Mouse (Mus musculus): Measurements from ENCODE around the gene Zfp536. TPM values are rescaled to one million over a fixed set of nuclear protein-coding genes. Genes with fewer than 3 reads are reported as not detected.

The Zfp536 gene
- total and polyA plus RNA-seq, 3 experiments: not detected

- H3K9me3 ChIP-seq (replicated peaks; ENCODE audit: low read length): peaks cover 89% of the 10 kb centered on the region
- no peaks in the 10 kb centered on the region for H3K36me3 ChIP-seq (replicated peaks in 1 of 2; ENCODE audit: control insufficient read depth in 1 of 2, insufficient read depth in 1 of 2, low read length in 1 of 2)
- no peak for DNase-seq (ENCODE audit: extremely low read depth)
- no peaks in the 10 kb centered on the region for H3K79me2 ChIP-seq (replicated peaks; ENCODE audit: control insufficient read depth, extremely low read depth, insufficient read depth, poor library complexity, severe bottlenecking)
- no peaks in the 10 kb centered on the region for H3K27me3 ChIP-seq (replicated peaks)
- H3K27ac ChIP-seq (ENCODE audit: insufficient read depth, low read depth): no peak overlapping the region
- H3K4me2 ChIP-seq (ENCODE audit: insufficient read depth, low read depth, poor library complexity, severe bottlenecking): no peak overlapping the region
- peak overlapping the region in 1 of 3 experiments; percentile 10 for H3K4me3 ChIP-seq (replicated peaks in 1 of 3; ENCODE audit: low read depth in 2 of 3, low read length in 2 of 3, poor library complexity in 1 of 3)
- in situ Hi-C loops (cut with MboI; ENCODE audit: low pct_ligation_motif_present, low pct_unique_long_range_greater_than_20kb, low sequenced_read_pairs) (no loop called here), dilution Hi-C loops (cut with MboI; ENCODE audit: extremely low pct_ligation_motif_present, extremely low pct_unique_long_range_greater_than_20kb, low sequenced_read_pairs) (no loop called here)
- no peaks in the 10 kb centered on the region for H3K4me1 ChIP-seq (ENCODE audit: control insufficient read depth in 1 of 2, insufficient read depth in 2 of 2)
- H3K9ac ChIP-seq (ENCODE audit: insufficient read depth, low read depth): no peak overlapping the region
- TF ChIP-seq KAT2A (IDR thresholded peaks at IDR 0.05; ENCODE audit: insufficient replicate concordance, low read length) (no peak), JUND (conservative IDR thresholded peaks at IDR 0.05; ENCODE audit: low read depth, low read length) (no peak), MEF2A (IDR thresholded peaks at IDR 0.05; ENCODE audit: borderline replicate concordance, low read depth, low read length) (no peak), CTCF (conservative IDR thresholded peaks at IDR 0.05 in 1 of 2, IDR thresholded peaks at IDR 0.05 in 1 of 2; ENCODE audit: low read depth in 2 of 2, low read length in 2 of 2) (no peak), ZC3H11A (IDR thresholded peaks at IDR 0.05; ENCODE audit: low read depth, low read length) (no peak), MAZ (IDR thresholded peaks at IDR 0.05; ENCODE audit: low read depth, low read length) (no peak), TBP (conservative IDR thresholded peaks at IDR 0.05; ENCODE audit: low read depth, low read length) (no peak), BHLHE40 (IDR thresholded peaks at IDR 0.05; ENCODE audit: low read depth, low read length) (no peak), NRF1 (IDR thresholded peaks at IDR 0.05; ENCODE audit: low read depth, low read length) (no peak), POLR2AphosphoS2 (IDR thresholded peaks at IDR 0.05; ENCODE audit: low read depth, low read length) (no peak), RAD21 (IDR thresholded peaks at IDR 0.05; ENCODE audit: low read depth, low read length) (no peak), MAFK (IDR thresholded peaks at IDR 0.05; ENCODE audit: insufficient replicate concordance, low read length) (no peak), MXI1 (IDR thresholded peaks at IDR 0.05; ENCODE audit: low read depth, low read length) (no peak), ZNF384 (IDR thresholded peaks at IDR 0.05; ENCODE audit: low read depth, low read length) (no peak), EP300 (IDR thresholded peaks at IDR 0.05; ENCODE audit: low read length) (no peak)
Measured at GRCm38 (mm10) chr7:37615932-37616331, 157.5 kb downstream of the Zfp536 start.

GRCm38 (mm10) chr7:37614381-37614780 is 159.1 kb downstream of the Zfp536 start:
- dilution Hi-C loops (cut with MboI; ENCODE audit: extremely low pct_ligation_motif_present, extremely low pct_unique_long_range_greater_than_20kb, low sequenced_read_pairs) (no loop called here), in situ Hi-C loops (cut with MboI; ENCODE audit: low pct_ligation_motif_present, low pct_unique_long_range_greater_than_20kb, low sequenced_read_pairs) (no loop called here)
- H3K4me2 ChIP-seq (ENCODE audit: insufficient read depth, low read depth, poor library complexity, severe bottlenecking): no peak overlapping the region
- H3K27me3 ChIP-seq (replicated peaks): no peaks in the 10 kb centered on the region
- no peaks in the 10 kb centered on the region for H3K36me3 ChIP-seq (replicated peaks in 1 of 2; ENCODE audit: control insufficient read depth in 1 of 2, insufficient read depth in 1 of 2, low read length in 1 of 2)
- H3K4me3 ChIP-seq (replicated peaks in 1 of 3; ENCODE audit: low read depth in 2 of 3, low read length in 2 of 3, poor library complexity in 1 of 3): no peak overlapping the region
- H3K9me3 ChIP-seq (replicated peaks; ENCODE audit: low read length): peaks cover 88% of the 10 kb centered on the region
- H3K9ac ChIP-seq (ENCODE audit: insufficient read depth, low read depth): no peak overlapping the region
- H3K4me1 ChIP-seq (ENCODE audit: control insufficient read depth in 1 of 2, insufficient read depth in 2 of 2): no peaks in the 10 kb centered on the region
- H3K27ac ChIP-seq (ENCODE audit: insufficient read depth, low read depth): no peak overlapping the region
- no peaks in the 10 kb centered on the region for H3K79me2 ChIP-seq (replicated peaks; ENCODE audit: control insufficient read depth, extremely low read depth, insufficient read depth, poor library complexity, severe bottlenecking)
- TF ChIP-seq RAD21 (IDR thresholded peaks at IDR 0.05; ENCODE audit: low read depth, low read length): no peak
- TF ChIP-seq HCFC1 (IDR thresholded peaks at IDR 0.05; ENCODE audit: low read depth, low read length): no peak
- TF ChIP-seq JUND (conservative IDR thresholded peaks at IDR 0.05; ENCODE audit: low read depth, low read length): no peak
- no peak for TF ChIP-seq JUN (IDR thresholded peaks at IDR 0.05; ENCODE audit: insufficient read depth, low read depth, low read length)
- no peak for TF ChIP-seq MAFK (IDR thresholded peaks at IDR 0.05; ENCODE audit: insufficient replicate concordance, low read length)
- TF ChIP-seq CHD2 (IDR thresholded peaks at IDR 0.05; ENCODE audit: low read length): no peak
- no peak for TF ChIP-seq ETS1 (conservative IDR thresholded peaks at IDR 0.05; ENCODE audit: low read depth, low read length)
- TF ChIP-seq USF2 (conservative IDR thresholded peaks at IDR 0.05; ENCODE audit: low read depth, low read length): no peak
- no peak for TF ChIP-seq MYC (IDR thresholded peaks at IDR 0.05; ENCODE audit: low read depth, low read length)
- no peak for TF ChIP-seq CHD1 (IDR thresholded peaks at IDR 0.05; ENCODE audit: low read depth, low read length)
- TF ChIP-seq SMC3 (IDR thresholded peaks at IDR 0.05; ENCODE audit: low read depth, low read length): no peak
- DNase-seq (ENCODE audit: extremely low read depth): no peak

All from CH12.LX (cell line).